Mouse (Mus musculus): Measurements from ENCODE around the gene Mob3b. TPM values are rescaled to one million over a fixed set of nuclear protein-coding genes. Genes with fewer than 3 reads are reported as not detected.

The Mob3b gene
- polyA plus RNA-seq, 1 experiment from 2014 or later, result 9.3 TPM

DNA sequence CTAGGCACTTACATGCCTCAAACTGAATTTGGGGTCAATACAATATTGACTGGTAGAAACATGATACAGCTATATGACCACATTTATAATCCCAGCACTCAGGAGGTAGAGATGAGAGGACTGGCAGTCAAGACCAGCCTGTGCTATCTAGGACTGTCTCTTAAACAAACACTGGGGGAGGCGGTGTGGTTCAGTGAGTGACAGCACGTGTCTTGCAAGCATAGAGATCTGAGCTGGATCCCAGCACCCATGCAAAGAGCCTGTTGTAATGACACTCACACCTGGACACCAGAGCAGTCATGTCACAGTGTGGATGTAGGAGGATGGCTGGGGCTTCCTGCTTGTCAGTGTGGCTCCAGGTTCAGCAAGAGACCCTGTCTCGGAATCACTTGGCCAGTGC is 124.5 kb downstream of the Mob3b start:
- Histone ChIP-seq H3K4me3 (ENCODE audit: low read depth, low read length) (no peak overlapping the region), H3K9me3 (ENCODE audit: control insufficient read depth, low read length) (no peaks in the 10 kb centered on the region), H3K9ac (ENCODE audit: low read length) (no peak overlapping the region), H3K27me3 (ENCODE audit: control insufficient read depth, insufficient read depth, low read length) (no peaks in the 10 kb centered on the region), H3K36me3 (ENCODE audit: control insufficient read depth, insufficient read depth, low read length) (no peaks in the 10 kb centered on the region), H3K4me1 (ENCODE audit: control insufficient read depth, insufficient read depth, low read length) (no peaks in the 10 kb centered on the region), H3K4me2 (ENCODE audit: low read depth) (no peak overlapping the region), H3K27ac (ENCODE audit: low read depth, low read length) (no peak overlapping the region)
- no peak for DNase-seq (ENCODE audit: low spot score)
- no peak for ATAC-seq (ENCODE audit: insufficient read depth, low FRiP score, low TSS enrichment)
- 75% methylated on average over 3 of the region's 3 CpGs for WGBS

- ATAC-seq (ENCODE audit: insufficient read depth, low FRiP score, low TSS enrichment), result no peak
- Histone ChIP-seq H3K4me2 (ENCODE audit: low read depth) (no peak overlapping the region), H3K9ac (ENCODE audit: low read length) (no peak overlapping the region), H3K9me3 (ENCODE audit: control insufficient read depth, low read length) (no peaks in the 10 kb centered on the region), H3K4me1 (ENCODE audit: control insufficient read depth, insufficient read depth, low read length) (no peaks in the 10 kb centered on the region), H3K27ac (ENCODE audit: low read depth, low read length) (no peak overlapping the region), H3K27me3 (ENCODE audit: control insufficient read depth, insufficient read depth, low read length) (no peaks in the 10 kb centered on the region), H3K36me3 (ENCODE audit: control insufficient read depth, insufficient read depth, low read length) (no peaks in the 10 kb centered on the region), H3K4me3 (ENCODE audit: low read depth, low read length) (no peak overlapping the region)
- no peak for DNase-seq (ENCODE audit: low spot score)
- 68% methylated on average over 3 of the region's 3 CpGs for WGBS
These were observed 125.7 kb downstream of the Mob3b start for GRCm38 (mm10) chr4:35031623-35032022.

DNA sequence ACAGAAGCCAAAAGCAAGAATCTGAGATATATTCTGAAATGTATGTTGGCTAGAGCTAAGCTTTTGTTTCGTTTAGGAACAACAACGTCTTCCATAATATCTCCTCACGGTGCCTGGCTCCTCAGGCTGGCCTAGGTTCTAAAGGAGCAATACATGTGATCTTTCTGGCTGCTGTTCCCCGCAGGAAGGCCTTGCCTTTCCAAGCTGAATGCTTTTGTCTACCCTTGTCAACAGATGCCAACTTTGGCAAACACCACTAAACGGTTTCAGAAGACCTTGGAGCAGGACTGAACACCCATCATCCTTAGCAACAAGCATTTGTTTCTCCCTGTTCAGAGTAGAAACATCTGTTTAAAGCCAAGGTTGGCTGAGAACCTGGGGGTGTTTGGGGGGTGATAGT is 126.1 kb downstream of the Mob3b start:
- Histone ChIP-seq H3K36me3 (ENCODE audit: control insufficient read depth, insufficient read depth, low read length) (no peaks in the 10 kb centered on the region), H3K27me3 (ENCODE audit: control insufficient read depth, insufficient read depth, low read length) (no peaks in the 10 kb centered on the region), H3K9ac (ENCODE audit: low read length) (no peak overlapping the region), H3K27ac (ENCODE audit: low read depth, low read length) (no peak overlapping the region), H3K4me2 (ENCODE audit: low read depth) (no peak overlapping the region), H3K4me3 (ENCODE audit: low read depth, low read length) (no peak overlapping the region), H3K9me3 (ENCODE audit: control insufficient read depth, low read length) (no peaks in the 10 kb centered on the region), H3K4me1 (ENCODE audit: control insufficient read depth, insufficient read depth, low read length) (no peaks in the 10 kb centered on the region)
- 85% methylated on average over 5 of the region's 5 CpGs for WGBS
- DNase-seq (ENCODE audit: low spot score) (no peak), ATAC-seq (ENCODE audit: insufficient read depth, low FRiP score, low TSS enrichment) (no peak)

DNA sequence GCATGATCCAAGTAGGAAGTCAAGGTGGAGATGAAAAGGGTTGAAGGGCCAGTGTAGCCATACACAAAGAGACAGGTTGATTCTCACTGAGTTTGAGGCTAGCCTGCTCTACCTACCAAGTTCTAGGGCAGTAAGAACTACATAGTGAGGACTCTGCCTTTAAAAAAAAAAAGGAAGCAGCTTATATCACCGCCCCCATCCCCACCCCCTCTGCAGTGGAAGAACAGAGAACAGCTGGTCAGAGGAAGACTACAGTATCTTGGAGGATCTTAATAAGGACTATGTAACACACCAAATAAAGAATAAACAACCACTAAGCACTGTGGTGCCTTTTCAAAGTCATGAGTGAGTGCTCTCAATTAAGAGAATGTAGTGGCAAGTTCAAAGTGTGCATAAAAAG is 138.9 kb downstream of the Mob3b start:
- 86% methylated on average over 1 of the region's 1 CpGs for WGBS
- DNase-seq (ENCODE audit: low spot score) (no peak), ATAC-seq (ENCODE audit: insufficient read depth, low FRiP score, low TSS enrichment) (no peak)
- Histone ChIP-seq H3K4me3 (ENCODE audit: low read depth, low read length) (no peak overlapping the region), H3K4me2 (ENCODE audit: low read depth) (no peak overlapping the region), H3K36me3 (ENCODE audit: control insufficient read depth, insufficient read depth, low read length) (no peaks in the 10 kb centered on the region), H3K9me3 (ENCODE audit: control insufficient read depth, low read length) (no peaks in the 10 kb centered on the region), H3K27me3 (ENCODE audit: control insufficient read depth, insufficient read depth, low read length) (no peaks in the 10 kb centered on the region), H3K27ac (ENCODE audit: low read depth, low read length) (no peak overlapping the region), H3K9ac (ENCODE audit: low read length) (no peak overlapping the region), H3K4me1 (ENCODE audit: control insufficient read depth, insufficient read depth, low read length) (no peaks in the 10 kb centered on the region)

- Histone ChIP-seq H3K9ac (ENCODE audit: low read length) (no peak overlapping the region), H3K4me2 (ENCODE audit: low read depth) (peak overlapping the region; percentile 21; the same call in 1 of the 2 replicates), H3K9me3 (ENCODE audit: control insufficient read depth, low read length) (no peaks in the 10 kb centered on the region), H3K27me3 (ENCODE audit: control insufficient read depth, insufficient read depth, low read length) (no peaks in the 10 kb centered on the region), H3K27ac (ENCODE audit: low read depth, low read length) (no peak overlapping the region), H3K4me1 (ENCODE audit: control insufficient read depth, insufficient read depth, low read length) (peaks cover 7% of the 10 kb centered on the region; the same call in 1 of the 2 replicates), H3K36me3 (ENCODE audit: control insufficient read depth, insufficient read depth, low read length) (no peaks in the 10 kb centered on the region), H3K4me3 (ENCODE audit: low read depth, low read length) (no peak overlapping the region)
- ATAC-seq (ENCODE audit: insufficient read depth, low FRiP score, low TSS enrichment) (no peak), DNase-seq (ENCODE audit: low spot score) (peak; percentile 41)
- 6% methylated on average over 10 of the region's 10 CpGs for WGBS
These were observed 144.6 kb downstream of the Mob3b start for GRCm38 (mm10) chr4:35012401-35013307.

DNA sequence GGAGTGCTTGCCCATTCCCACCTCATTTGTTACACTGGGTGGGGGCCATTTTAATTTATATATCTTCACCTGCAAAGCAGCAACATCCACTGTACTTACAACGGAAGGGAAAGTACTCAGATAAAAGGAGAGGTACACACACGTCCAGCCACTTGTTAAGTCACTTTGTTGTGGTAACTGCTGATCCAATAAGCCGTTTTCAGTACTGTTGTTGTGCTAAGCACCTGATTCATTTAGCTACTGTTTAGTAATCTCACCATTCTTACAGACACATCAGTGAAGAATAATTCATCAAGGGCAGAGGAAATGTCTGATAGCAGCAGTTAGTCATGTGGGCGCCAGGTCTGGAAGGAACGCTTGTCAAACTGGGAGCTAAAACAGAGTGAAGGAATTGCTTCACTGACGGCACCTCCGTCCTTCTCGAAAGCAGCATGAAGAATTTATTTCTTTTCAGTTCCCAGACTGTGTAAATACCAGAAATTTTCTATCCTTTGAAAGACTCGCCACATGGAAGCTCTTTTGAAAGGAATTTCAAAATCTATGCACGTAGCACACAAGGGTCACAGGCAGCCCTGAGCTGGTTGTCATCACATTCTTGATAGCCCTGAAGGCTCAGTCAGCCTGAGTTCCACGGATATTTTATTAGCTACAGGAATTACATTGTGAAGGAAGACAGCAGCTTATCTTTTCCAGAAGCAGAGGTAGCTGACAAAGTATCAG is 150.6 kb downstream of the Mob3b start:
- 52% methylated on average over 11 of the region's 11 CpGs for WGBS
- no peaks in the 10 kb centered on the region for H3K9me3 ChIP-seq (ENCODE audit: control insufficient read depth, low read length)
- ATAC-seq (ENCODE audit: insufficient read depth, low FRiP score, low TSS enrichment) (no peak), DNase-seq (ENCODE audit: low spot score) (no peak)
- no peaks in the 10 kb centered on the region for H3K27me3 ChIP-seq (ENCODE audit: control insufficient read depth, insufficient read depth, low read length)
- H3K9ac ChIP-seq (ENCODE audit: low read length), result no peak overlapping the region
- no peaks in the 10 kb centered on the region; the same call in 1 of the 2 replicates for H3K4me1 ChIP-seq (ENCODE audit: control insufficient read depth, insufficient read depth, low read length)
- H3K27ac ChIP-seq (ENCODE audit: low read depth, low read length), result no peak overlapping the region
- no peaks in the 10 kb centered on the region for H3K36me3 ChIP-seq (ENCODE audit: control insufficient read depth, insufficient read depth, low read length)
- no peak overlapping the region for H3K4me2 ChIP-seq (ENCODE audit: low read depth)
- no peak overlapping the region for H3K4me3 ChIP-seq (ENCODE audit: low read depth, low read length)

DNA sequence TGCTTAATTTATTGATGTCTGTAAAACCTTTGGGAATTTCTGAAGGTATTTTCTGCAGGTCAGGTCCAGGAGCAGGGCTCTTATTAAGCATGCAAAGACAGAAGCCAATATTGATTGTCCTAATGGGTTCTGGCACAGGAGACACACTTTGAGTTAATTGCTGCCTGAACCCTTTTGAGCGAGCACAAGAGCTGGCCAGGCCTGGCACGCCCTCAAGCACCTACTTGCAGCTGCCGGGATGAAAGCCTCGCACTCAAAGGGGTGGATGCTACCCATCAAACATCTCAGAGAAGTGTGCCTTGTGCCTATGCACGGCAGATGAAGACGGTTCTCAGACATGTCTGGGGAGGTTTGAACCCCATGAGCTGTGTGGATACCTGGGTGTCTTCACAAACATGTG is 151.2 kb downstream of the Mob3b start:
- ATAC-seq (ENCODE audit: insufficient read depth, low FRiP score, low TSS enrichment) (no peak), DNase-seq (ENCODE audit: low spot score) (no peak)
- H3K27ac ChIP-seq (ENCODE audit: low read depth, low read length), result no peak overlapping the region
- WGBS, result 50% methylated on average over 6 of the region's 6 CpGs
- H3K27me3 ChIP-seq (ENCODE audit: control insufficient read depth, insufficient read depth, low read length), result no peaks in the 10 kb centered on the region
- H3K4me2 ChIP-seq (ENCODE audit: low read depth), result no peak overlapping the region
- no peaks in the 10 kb centered on the region; the same call in 1 of the 2 replicates for H3K4me1 ChIP-seq (ENCODE audit: control insufficient read depth, insufficient read depth, low read length)
- no peaks in the 10 kb centered on the region for H3K36me3 ChIP-seq (ENCODE audit: control insufficient read depth, insufficient read depth, low read length)
- no peak overlapping the region for H3K9ac ChIP-seq (ENCODE audit: low read length)
- no peaks in the 10 kb centered on the region for H3K9me3 ChIP-seq (ENCODE audit: control insufficient read depth, low read length)
- no peak overlapping the region for H3K4me3 ChIP-seq (ENCODE audit: low read depth, low read length)

DNA sequence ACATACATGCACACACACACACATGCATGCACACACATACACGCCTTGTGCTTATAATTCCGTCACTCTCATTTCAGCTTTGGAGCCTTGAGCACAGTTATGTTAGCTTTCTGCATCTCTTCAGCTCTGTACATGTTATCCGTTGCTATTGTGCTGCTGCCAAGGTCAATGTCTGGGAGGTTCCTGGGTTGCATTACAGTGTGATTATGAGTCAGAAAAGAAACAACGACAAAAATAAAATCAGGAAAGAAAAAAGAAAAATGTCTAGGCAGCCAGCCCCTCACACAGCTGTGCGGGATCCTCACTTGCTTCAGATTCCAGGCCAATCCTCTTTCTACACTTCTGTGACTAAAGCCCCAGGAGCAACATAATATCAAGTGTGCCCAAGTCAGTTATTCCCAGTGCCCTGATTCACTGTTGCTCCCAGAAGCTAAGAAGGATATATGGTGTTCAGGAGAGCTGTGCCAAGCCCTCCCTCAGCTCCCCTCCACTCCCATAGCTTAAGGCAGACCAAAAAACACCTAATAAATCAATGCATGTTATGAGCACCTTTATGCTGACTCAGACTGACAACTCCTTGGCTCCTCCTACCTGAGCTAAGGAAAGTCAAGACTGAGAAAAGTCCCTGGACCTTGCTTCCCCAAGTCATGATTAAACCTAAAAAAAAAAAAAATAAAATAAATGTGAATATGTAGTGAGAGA is 152.1 kb downstream of the Mob3b start:
- WGBS, result 93% methylated on average over 5 of the region's 5 CpGs
- ATAC-seq (ENCODE audit: insufficient read depth, low FRiP score, low TSS enrichment) (no peak), DNase-seq (ENCODE audit: low spot score) (no peak)
- Histone ChIP-seq H3K4me3 (ENCODE audit: low read depth, low read length) (no peak overlapping the region), H3K4me1 (ENCODE audit: control insufficient read depth, insufficient read depth, low read length) (no peaks in the 10 kb centered on the region; the same call in 1 of the 2 replicates), H3K9ac (ENCODE audit: low read length) (no peak overlapping the region), H3K27ac (ENCODE audit: low read depth, low read length) (no peak overlapping the region), H3K36me3 (ENCODE audit: control insufficient read depth, insufficient read depth, low read length) (no peaks in the 10 kb centered on the region), H3K9me3 (ENCODE audit: control insufficient read depth, low read length) (no peaks in the 10 kb centered on the region), H3K27me3 (ENCODE audit: control insufficient read depth, insufficient read depth, low read length) (no peaks in the 10 kb centered on the region), H3K4me2 (ENCODE audit: low read depth) (no peak overlapping the region)

All from neural tube, embryonic 11.5 days (tissue).